Mouse (Mus musculus): ENCODE results near the gene Ankrd37. TPM values are rescaled to one million over a fixed set of nuclear protein-coding genes. Genes with fewer than 3 reads are reported as not detected.

Gene Ankrd37
- polyA plus RNA-seq (2015; fragmentation: Nextera tagmentation; extraction: Ambion mirVana), result 9.8 and 18.6 TPM in 2 replicates

DNA sequence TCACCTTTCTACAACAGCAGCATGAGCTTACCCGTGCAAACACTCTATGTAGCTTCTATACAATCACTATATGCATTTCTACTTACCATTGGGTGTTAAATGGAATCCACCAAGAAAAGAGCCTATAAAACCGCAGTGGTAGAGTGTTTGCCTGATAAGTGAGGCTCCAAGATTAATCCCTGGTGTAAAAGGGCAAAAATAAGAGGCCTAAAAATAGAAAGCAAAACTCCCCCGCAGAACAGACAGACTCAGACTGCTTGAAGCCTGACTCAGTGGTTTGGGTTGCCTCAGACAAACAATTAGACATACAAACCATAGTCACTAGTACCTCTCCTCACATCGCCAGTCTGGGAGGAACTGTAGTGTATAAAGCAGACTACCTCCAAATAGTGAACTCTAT is at the start of gene Ankrd37:
Gene Ankrd37, minus strand, starts transcription at position 112 of the 400 bp plus-strand sequence.
- Histone ChIP-seq H3K9me3 (no peaks in the 10 kb centered on the region), H3K4me2 (peak within 1 kb of the TSS; percentile 56), H3K27ac (replicated peaks) (peak within 1 kb of the TSS; percentile 84), H3K4me3 (peak within 1 kb of the TSS; percentile 15; the same call in 1 of the 2 replicates), H3K27me3 (replicated peaks) (no peaks in the 10 kb centered on the region), H3K4me1 (peaks cover 21% of the 10 kb centered on the region), H3K9ac (peak within 1 kb of the TSS; percentile 52), H3K36me3 (no peaks in the 10 kb centered on the region)
- no peak for ATAC-seq (ENCODE audit: extremely low read depth, insufficient number of reproducible peaks, low FRiP score, low TSS enrichment)
- 26% methylated on average over 4 of the region's 4 CpGs for WGBS

DNA sequence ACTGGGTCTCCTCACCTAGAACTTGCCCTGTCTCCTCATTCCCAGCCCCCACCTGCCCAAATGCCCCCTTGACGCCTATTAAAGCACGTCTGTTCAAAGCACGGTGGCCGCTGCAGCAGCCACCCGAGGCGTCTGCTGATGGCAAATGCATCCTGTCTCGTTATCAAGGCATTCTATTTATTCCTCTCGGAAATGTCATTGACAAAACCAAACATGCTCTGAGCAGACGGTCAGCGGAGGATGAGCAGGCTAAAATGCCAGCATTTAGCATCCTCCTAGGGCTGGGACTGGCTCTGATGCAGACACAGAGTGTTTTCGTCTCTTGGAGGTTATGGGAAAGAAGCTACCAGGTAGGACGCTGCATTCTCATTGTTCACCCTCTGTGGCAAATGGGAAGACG is 34.8 kb upstream of the Ankrd37 start:
- Histone ChIP-seq H3K4me2 (0 out of 2 replicates have a peak overlapping the region, but pooled peaks have one; percentile 9), H3K27me3 (replicated peaks) (no peaks in the 10 kb centered on the region), H3K9ac (0 out of 2 replicates have a peak overlapping the region, but pooled peaks have one; percentile 40), H3K36me3 (peaks cover 56% of the 10 kb centered on the region), H3K9me3 (no peaks in the 10 kb centered on the region), H3K4me1 (peaks cover 12% of the 10 kb centered on the region), H3K4me3 (no peak overlapping the region), H3K27ac (replicated peaks) (peak overlapping the region; percentile 12; the same call in 1 of the 2 replicates)
- 42% methylated on average over 13 of the region's 13 CpGs for WGBS
- ATAC-seq (ENCODE audit: extremely low read depth, insufficient number of reproducible peaks, low FRiP score, low TSS enrichment), result no peak

DNA sequence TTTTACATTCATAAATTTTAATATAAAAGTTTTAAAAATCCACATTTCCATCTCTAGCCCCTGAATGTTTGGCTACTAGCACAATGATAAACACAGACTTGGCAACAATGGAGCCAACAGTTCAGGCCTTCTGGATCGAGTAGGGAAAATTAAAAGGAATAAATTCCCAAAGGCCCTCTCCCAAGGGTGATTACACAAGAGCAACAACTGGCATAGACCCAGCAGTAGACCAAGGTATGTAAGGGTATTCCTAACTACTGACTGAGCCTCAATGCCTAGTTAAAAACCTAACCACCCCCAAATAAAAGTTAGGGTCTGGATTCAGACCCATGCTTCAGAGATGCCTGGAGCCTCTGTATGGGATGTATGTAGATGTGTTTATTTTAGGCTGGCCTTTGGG is 34.2 kb upstream of the Ankrd37 start:
- ATAC-seq (ENCODE audit: extremely low read depth, insufficient number of reproducible peaks, low FRiP score, low TSS enrichment), result no peak
- 79% methylated on average over 1 of the region's 1 CpGs for WGBS

DNA sequence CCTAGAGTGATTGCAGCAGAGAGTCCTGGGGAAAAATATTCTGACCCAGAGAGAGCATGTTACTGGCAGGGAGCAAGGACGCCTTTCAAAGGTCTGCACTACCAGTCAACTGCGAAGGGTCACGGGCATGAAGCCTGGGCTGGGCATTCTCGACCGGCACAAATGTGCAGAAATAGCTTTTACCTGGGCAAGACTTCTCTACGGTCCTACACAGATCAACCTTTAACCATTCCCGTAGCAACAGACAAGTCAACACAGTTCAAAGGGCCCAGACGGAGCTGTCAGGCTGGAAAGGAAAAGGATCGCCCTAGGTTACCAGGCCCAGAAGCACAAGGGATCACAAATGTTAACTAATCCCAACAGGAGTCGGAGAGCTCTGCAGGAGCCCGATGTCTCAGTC is 30.7 kb upstream of the Ankrd37 start:
- Histone ChIP-seq H3K4me2 (no peak overlapping the region), H3K4me1 (peaks cover 12% of the 10 kb centered on the region), H3K9me3 (no peaks in the 10 kb centered on the region), H3K9ac (no peak overlapping the region), H3K36me3 (peaks cover 47% of the 10 kb centered on the region), H3K4me3 (no peak overlapping the region), H3K27ac (replicated peaks) (no peak overlapping the region), H3K27me3 (replicated peaks) (no peaks in the 10 kb centered on the region)
- no peak for ATAC-seq (ENCODE audit: extremely low read depth, insufficient number of reproducible peaks, low FRiP score, low TSS enrichment)
- 81% methylated on average over 11 of the region's 11 CpGs for WGBS

More for the DNA sequence above, 34.2 kb upstream of the Ankrd37 start:
- Histone ChIP-seq H3K9me3 (no peaks in the 10 kb centered on the region), H3K36me3 (peaks cover 57% of the 10 kb centered on the region), H3K9ac (no peak overlapping the region), H3K4me2 (no peak overlapping the region), H3K27ac (replicated peaks) (0 out of 2 replicates have a peak overlapping the region, but pooled peaks have one; percentile 12), H3K4me1 (peaks cover 12% of the 10 kb centered on the region), H3K27me3 (replicated peaks) (no peaks in the 10 kb centered on the region), H3K4me3 (no peak overlapping the region)

DNA sequence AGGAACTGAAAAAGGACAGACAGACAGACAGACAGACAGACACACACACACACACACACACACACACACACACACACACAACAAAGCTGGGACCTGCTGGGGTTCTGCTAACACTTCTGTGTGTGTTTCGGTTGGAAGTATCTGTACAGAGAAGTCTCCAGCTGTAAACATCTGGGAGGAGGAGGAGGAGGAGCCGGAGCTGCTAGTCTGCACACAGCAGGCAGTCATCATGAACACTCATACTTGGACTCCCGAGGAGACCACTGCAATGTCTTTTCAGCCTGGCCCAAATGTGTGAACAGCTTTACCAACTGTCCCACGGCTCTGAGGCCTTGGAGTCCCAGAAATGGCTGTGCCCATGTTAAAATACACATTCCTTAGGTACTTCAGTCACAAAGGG is 18.9 kb upstream of the Ankrd37 start:
- ATAC-seq (ENCODE audit: extremely low read depth, insufficient number of reproducible peaks, low FRiP score, low TSS enrichment), result no peak
- Histone ChIP-seq H3K4me1 (peaks cover 14% of the 10 kb centered on the region), H3K9me3 (no peaks in the 10 kb centered on the region), H3K27ac (replicated peaks) (no peak overlapping the region), H3K27me3 (replicated peaks) (no peaks in the 10 kb centered on the region), H3K4me2 (no peak overlapping the region), H3K36me3 (no peaks in the 10 kb centered on the region), H3K4me3 (no peak overlapping the region), H3K9ac (no peak overlapping the region)
- WGBS, result 35% methylated on average over 4 of the region's 4 CpGs

DNA sequence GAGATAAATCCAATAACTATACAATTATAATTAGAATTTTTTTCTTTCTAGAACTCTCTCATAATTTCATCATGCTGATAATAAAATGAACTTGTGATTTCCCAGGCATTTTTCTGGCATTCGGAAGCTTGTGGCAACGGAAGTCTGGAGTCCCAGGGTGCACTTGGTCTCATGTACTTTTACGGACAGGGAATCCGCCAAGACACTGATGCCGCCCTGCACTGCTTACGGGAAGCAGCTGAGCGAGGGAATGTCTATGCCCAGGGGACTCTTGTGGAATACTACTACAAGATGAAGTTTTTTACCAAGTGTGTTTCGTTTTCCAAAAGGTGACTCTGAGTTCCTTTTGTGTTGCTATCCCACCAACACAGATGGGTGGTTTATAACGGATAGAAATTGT is 17.3 kb upstream of the Ankrd37 start:
- no peak for ATAC-seq (ENCODE audit: extremely low read depth, insufficient number of reproducible peaks, low FRiP score, low TSS enrichment)
- H3K9ac ChIP-seq, result no peak overlapping the region

DNA sequence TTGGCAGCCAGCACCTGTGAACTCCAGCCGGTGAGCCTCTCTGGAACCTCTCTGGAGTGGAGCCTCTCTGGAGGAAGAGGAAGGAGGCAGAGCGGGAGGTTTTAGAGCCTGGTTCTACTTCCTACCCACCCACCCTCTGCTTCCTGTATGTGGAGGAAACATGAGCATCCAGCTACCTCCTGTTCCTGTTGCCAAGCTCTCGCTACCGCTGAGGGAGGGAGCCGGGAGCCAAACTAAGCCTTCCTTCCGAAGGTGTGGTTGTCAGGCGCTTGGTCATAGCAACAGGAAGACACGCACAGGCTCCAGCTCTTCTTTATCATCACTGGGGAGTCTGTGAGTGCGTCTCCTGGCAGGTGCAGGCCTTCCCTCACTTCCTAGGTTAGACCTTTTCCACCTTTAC is 16.7 kb upstream of the Ankrd37 start:
- H3K27ac ChIP-seq (replicated peaks), result no peak overlapping the region
- no peak overlapping the region for H3K9ac ChIP-seq
- H3K4me1 ChIP-seq, result peaks cover 14% of the 10 kb centered on the region
- H3K36me3 ChIP-seq, result no peaks in the 10 kb centered on the region
- H3K4me3 ChIP-seq, result no peak overlapping the region
- no peaks in the 10 kb centered on the region for H3K27me3 ChIP-seq (replicated peaks)
- H3K9me3 ChIP-seq, result no peaks in the 10 kb centered on the region
- no peak for ATAC-seq (ENCODE audit: extremely low read depth, insufficient number of reproducible peaks, low FRiP score, low TSS enrichment)
- WGBS, result 79% methylated on average over 9 of the region's 9 CpGs
- no peak overlapping the region for H3K4me2 ChIP-seq

More for the DNA sequence above, 17.3 kb upstream of the Ankrd37 start:
- WGBS, result 87% methylated on average over 9 of the region's 9 CpGs
- no peak overlapping the region for H3K27ac ChIP-seq (replicated peaks)
- H3K4me3 ChIP-seq, result no peak overlapping the region
- no peaks in the 10 kb centered on the region for H3K27me3 ChIP-seq (replicated peaks)
- H3K9me3 ChIP-seq, result no peaks in the 10 kb centered on the region
- H3K4me1 ChIP-seq, result peaks cover 14% of the 10 kb centered on the region
- no peaks in the 10 kb centered on the region for H3K36me3 ChIP-seq
- H3K4me2 ChIP-seq, result no peak overlapping the region

DNA sequence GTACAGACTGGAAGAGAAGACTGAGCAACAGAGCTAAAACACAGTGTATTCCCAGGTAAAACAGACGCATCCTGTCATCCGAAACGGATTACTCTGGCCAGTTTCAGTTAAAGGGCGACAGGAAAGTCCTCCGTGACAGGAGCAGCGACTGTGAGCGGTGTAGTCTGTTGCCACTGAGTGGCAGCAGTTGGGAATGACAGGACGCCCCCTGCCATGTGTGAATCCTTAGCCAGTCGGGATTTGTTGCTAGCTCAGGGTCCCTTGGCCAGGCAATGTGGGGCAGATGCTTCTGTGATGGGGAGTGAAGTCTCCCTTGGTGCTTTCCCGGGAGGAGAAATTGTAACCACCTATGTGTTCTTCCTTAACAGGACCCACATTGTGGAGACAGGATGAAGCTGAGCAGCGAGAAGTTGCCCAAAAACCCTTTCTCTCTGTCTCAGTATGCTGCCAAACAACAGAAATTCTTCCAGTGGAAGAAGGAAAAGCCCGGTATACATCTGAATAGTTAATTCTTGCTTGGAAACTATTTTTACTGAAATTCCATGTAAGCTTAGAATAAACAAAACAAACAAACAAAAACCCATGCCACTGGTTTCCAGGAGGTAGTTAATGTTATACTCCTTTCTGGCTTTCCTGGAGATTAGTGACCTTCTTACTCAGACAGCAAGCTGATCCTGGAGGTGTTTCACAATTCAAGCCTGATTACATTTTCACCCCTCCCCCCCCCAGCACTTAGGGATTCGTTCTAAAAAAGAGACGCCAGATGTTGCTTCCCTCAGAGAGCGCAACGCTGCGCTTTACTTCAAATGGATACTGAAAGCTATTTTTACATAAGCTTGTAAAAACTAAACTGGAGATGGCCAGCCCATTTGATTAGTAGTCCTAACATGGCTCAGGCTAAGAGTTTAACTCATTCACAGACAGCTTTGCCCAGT is 5.5 kb upstream of the Ankrd37 start:
- no peaks in the 10 kb centered on the region for H3K36me3 ChIP-seq
- peak overlapping the region; percentile 40 for H3K4me3 ChIP-seq
- 8% methylated on average over 17 of the region's 17 CpGs for WGBS

DNA sequence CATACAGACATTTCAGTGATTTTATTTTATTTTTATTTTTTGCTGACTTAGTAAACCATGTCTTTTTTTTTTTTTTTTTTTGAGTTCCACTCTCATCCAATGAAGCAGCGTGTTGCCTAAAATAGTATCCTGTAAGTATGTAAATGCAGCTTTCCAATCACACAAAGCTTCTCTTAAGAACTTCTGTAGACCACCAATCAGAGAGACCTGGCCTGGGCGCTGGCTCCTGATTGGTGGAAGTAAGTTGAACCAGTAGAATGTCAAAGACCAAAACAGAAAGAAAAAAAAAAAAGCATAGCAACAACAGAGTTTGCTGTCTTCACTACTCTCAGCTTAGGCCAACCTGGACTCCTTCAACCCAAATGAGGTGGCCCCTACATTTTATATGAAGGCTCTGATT is 4.8 kb upstream of the Ankrd37 start:
- Histone ChIP-seq H3K9me3 (no peaks in the 10 kb centered on the region), H3K27me3 (replicated peaks) (no peaks in the 10 kb centered on the region), H3K36me3 (no peaks in the 10 kb centered on the region), H3K4me2 (peak overlapping the region; percentile 68), H3K27ac (replicated peaks) (peak overlapping the region; percentile 82), H3K4me3 (peak overlapping the region; percentile 40), H3K9ac (peak overlapping the region; percentile 70), H3K4me1 (peaks cover 27% of the 10 kb centered on the region)
- no peak; the same call in 1 of the 2 replicates for ATAC-seq (ENCODE audit: extremely low read depth, insufficient number of reproducible peaks, low FRiP score, low TSS enrichment)
- 43% methylated on average over 2 of the region's 2 CpGs for WGBS

More for the DNA sequence above, 5.5 kb upstream of the Ankrd37 start:
- Histone ChIP-seq H3K27ac (replicated peaks) (peak overlapping the region; percentile 82), H3K27me3 (replicated peaks) (no peaks in the 10 kb centered on the region), H3K9me3 (no peaks in the 10 kb centered on the region), H3K4me2 (peak overlapping the region; percentile 68), H3K4me1 (peaks cover 20% of the 10 kb centered on the region), H3K9ac (peak overlapping the region; percentile 70)
- ATAC-seq (ENCODE audit: extremely low read depth, insufficient number of reproducible peaks, low FRiP score, low TSS enrichment), result no peak; the same call in 1 of the 2 replicates

DNA sequence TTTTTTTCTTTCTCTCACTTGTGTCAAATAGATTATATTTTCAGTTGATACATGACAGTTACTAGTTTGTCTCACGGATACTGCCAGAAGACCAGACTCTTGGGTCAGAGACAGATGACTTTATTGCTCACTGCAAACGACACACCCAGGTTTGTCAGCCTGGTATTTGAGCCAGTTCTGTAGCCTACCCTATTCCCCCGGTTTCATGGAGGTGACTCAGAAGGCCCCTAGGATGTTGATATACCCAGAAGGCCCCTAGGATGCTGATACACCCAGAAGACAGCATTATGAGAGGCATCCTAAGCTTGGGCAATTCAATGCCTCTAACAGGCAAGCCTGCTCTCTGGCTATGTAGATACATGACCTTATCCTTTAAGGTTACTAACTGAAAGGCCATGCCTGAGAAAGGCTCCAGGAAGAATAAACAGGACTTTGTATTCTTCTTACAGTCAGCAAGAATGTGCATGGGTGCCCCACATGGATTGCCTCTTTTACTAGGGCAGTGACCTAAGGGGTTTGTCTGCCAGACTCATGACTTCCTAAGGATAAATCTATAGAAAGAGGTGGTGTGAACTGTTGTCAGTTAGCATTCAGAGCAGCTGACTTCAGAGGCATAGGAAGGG is 1.7 kb upstream of the Ankrd37 start:
- Histone ChIP-seq H3K27me3 (replicated peaks) (no peaks in the 10 kb centered on the region), H3K4me2 (no peak overlapping the region), H3K4me1 (peaks cover 32% of the 10 kb centered on the region), H3K9ac (no peak overlapping the region), H3K36me3 (no peaks in the 10 kb centered on the region), H3K9me3 (no peaks in the 10 kb centered on the region), H3K27ac (replicated peaks) (no peak overlapping the region), H3K4me3 (no peak overlapping the region)
- WGBS, result 76% methylated on average over 3 of the region's 3 CpGs
- ATAC-seq (ENCODE audit: extremely low read depth, insufficient number of reproducible peaks, low FRiP score, low TSS enrichment), result no peak

All from heart, embryonic 13.5 days (tissue).